In genomic region chr1:181020756-181021487, GRCm38 (mm10) we compare ENCODE assay signal across 8 mouse cellular contexts. TPM values are rescaled to one million over a fixed set of nuclear protein-coding genes. Genes with fewer than 3 reads are reported as not detected.
DNase-seq lines count a peak whose midpoint lies in the region; ATAC-seq lines count a peak whose summit lies in the region.

TSS of gene Ephx1 (minus strand) at chr1:181020904.

- no peaks in the 10 kb centered on the region for H3K36me3 ChIP-seq in hindbrain, embryonic 16.5 days (ENCODE audit: control insufficient read depth, insufficient read depth, low read length)
- no peaks in the 10 kb centered on the region for H3K36me3 ChIP-seq in hindbrain, embryonic 13.5 days

- H3K4me3 ChIP-seq in hindbrain, embryonic 16.5 days (ENCODE audit: low read length): no peak within 1 kb of the TSS
- no peak within 1 kb of the TSS for H3K4me3 ChIP-seq in hindbrain, embryonic 13.5 days

- H3K4me2 ChIP-seq in hindbrain, embryonic 16.5 days (ENCODE audit: low read length): no peak within 1 kb of the TSS
- H3K4me2 ChIP-seq in hindbrain, embryonic 13.5 days: no peak within 1 kb of the TSS

- DNase-seq in 3T3-L1 (ENCODE audit: low read depth, low spot score): peak; percentile 31
- no peak for DNase-seq in adrenal gland, postnatal 25 days
- DNase-seq in natural killer cell, adult 2 months (ENCODE audit: low spot score in 2 of 2): no peak
- no peak for DNase-seq in cerebellum, postnatal 36 days
- DNase-seq in urinary bladder, postnatal 25 days (ENCODE audit: low spot score): no peak

- no peaks in the 10 kb centered on the region for H3K4me1 ChIP-seq in hindbrain, embryonic 16.5 days (ENCODE audit: control insufficient read depth, insufficient read depth, low read depth, low read length)
- peaks cover 17% of the 10 kb centered on the region for H3K4me1 ChIP-seq in hindbrain, embryonic 13.5 days (replicated peaks)

- WGBS in hindbrain, embryonic 16.5 days: 59% methylated on average over 5 of the region's 5 CpGs
- WGBS in hindbrain, embryonic 13.5 days: 69% methylated on average over 5 of the region's 5 CpGs

- ATAC-seq in hindbrain, embryonic 16.5 days: no peak
- ATAC-seq in hindbrain, embryonic 13.5 days (ENCODE audit: low FRiP score): no peak
- no peak for ATAC-seq in inflammation-experienced regulatory T-cells, adult 6 months

- H3K9ac ChIP-seq in hindbrain, embryonic 16.5 days (ENCODE audit: low read depth, low read length): no peak within 1 kb of the TSS
- H3K9ac ChIP-seq in hindbrain, embryonic 13.5 days: no peak within 1 kb of the TSS

- H3K27ac ChIP-seq in hindbrain, embryonic 16.5 days (ENCODE audit: low read depth, low read length): no peak within 1 kb of the TSS
- H3K27ac ChIP-seq in hindbrain, embryonic 13.5 days: no peak within 1 kb of the TSS

- H3K9me3 ChIP-seq in hindbrain, embryonic 16.5 days (ENCODE audit: control insufficient read depth, low read length): no peaks in the 10 kb centered on the region
- no peaks in the 10 kb centered on the region for H3K9me3 ChIP-seq in hindbrain, embryonic 13.5 days

- 0 out of 2 replicates have a peak, but pooled peaks cover 2% of the 10 kb centered on the region for H3K27me3 ChIP-seq in hindbrain, embryonic 16.5 days (replicated peaks; ENCODE audit: control insufficient read depth, insufficient read depth, low read length)
- peaks cover 15% of the 10 kb centered on the region for H3K27me3 ChIP-seq in hindbrain, embryonic 13.5 days

RNA-seq across cellular contexts. Expression of gene Ephx1, which starts in this region (rescaled TPM):
- polyA plus RNA-seq in hindbrain, embryonic 16.5 days (2015; fragmentation: Nextera tagmentation; extraction: Ambion mirVana): 11.8 and 16.4 TPM in 2 replicates
- polyA plus RNA-seq in hindbrain, embryonic 13.5 days (2015; fragmentation: Nextera tagmentation; extraction: Ambion mirVana): 3.3 and 4.8 TPM in 2 replicates
- total RNA-seq in adrenal gland, postnatal 25 days (2021): 95.7 and 112 TPM in 2 replicates
- 100 to 1,000 TPM in 2 of 3 experiments, 10 to 100 TPM in 1; 40.9 to 267 (median 215) TPM for polyA plus RNA-seq in inflammation-experienced regulatory T-cells, adult 6 months (2017; shearing (Covaris generic))
